Mouse (Mus musculus): ENCODE data around the gene Smap2. TPM values are rescaled to one million over a fixed set of nuclear protein-coding genes. Genes with fewer than 3 reads are reported as not detected.

The Smap2 gene
- total RNA-seq, 1 experiment, result 8.3 TPM

DNA sequence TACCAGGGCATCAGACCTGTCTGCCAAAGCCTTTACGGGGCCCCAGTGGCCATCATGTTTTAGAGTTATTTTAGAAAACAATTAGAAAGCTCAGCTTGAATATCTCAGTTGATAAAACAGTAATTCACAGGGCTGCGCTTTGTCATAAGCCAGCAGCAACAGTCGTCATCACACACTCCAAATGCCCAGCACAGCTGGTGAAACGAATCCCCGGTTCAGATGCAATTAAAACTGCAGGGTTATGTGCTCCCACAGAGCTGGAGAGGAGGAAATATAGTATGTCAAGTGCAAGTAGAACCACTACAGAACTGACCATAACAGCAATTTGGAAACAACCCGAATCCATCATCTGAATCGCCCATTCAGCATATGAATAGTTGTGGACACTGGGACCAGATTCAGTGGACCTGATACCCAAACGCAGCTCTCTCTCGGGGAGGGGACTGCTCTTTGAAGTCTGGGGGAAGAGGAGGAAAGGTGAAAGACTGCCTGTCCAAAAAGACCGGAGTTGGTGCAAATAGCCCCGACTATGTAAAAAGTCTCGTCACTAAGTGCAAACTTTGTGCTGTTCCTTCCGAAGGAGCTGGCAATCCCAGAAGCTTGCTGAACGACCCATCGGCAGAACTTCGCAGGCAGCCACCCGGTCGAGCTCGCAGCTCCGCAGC is 66.2 kb downstream of the Smap2 start:
- H3K4me3 ChIP-seq (ENCODE audit: insufficient read depth in 1 of 2, low read depth in 1 of 2, low read length in 2 of 2, poor library complexity in 1 of 2, severe bottlenecking in 1 of 2), result peak overlapping the region; percentile 78 to 93
- TF ChIP-seq ZC3H11A (IDR thresholded peaks at IDR 0.05; ENCODE audit: borderline replicate concordance, low read depth, low read length) (no peak), MAFK (IDR thresholded peaks at IDR 0.05; ENCODE audit: insufficient read depth, low read depth, low read length) (no peak), HCFC1 (IDR thresholded peaks at IDR 0.05; ENCODE audit: borderline replicate concordance, insufficient read depth, low read length) (no peak), ZNF384 (IDR thresholded peaks at IDR 0.05; ENCODE audit: low read depth, low read length) (no peak), CHD2 (IDR thresholded peaks at IDR 0.05; ENCODE audit: low read depth, low read length) (no peak)
- H3K9me3 ChIP-seq (ENCODE audit: control insufficient read depth, insufficient read depth, low read depth, low read length), result no peaks in the 10 kb centered on the region
- DNase-seq (ENCODE audit: low read depth, low spot score), result peak; percentile 8
- in situ Hi-C loops (cut with MboI; ENCODE audit: low sequenced_read_pairs in 2 of 2, unreplicated experiment in 2 of 2), result no loop called here
- no peaks in the 10 kb centered on the region; the same call in 1 of the 2 replicates for H3K36me3 ChIP-seq (ENCODE audit: control insufficient read depth, insufficient read depth, low read length, poor library complexity, severe bottlenecking)
- no peaks in the 10 kb centered on the region for H3K4me1 ChIP-seq (ENCODE audit: control insufficient read depth in 2 of 2, insufficient read depth in 2 of 2, low read length in 2 of 2, poor library complexity in 1 of 2)
- peak overlapping the region; percentile 74 for H3K9ac ChIP-seq (ENCODE audit: insufficient read depth, low read depth, low read length, poor library complexity, severe bottlenecking)
- no peak overlapping the region for H3K27ac ChIP-seq (ENCODE audit: insufficient read depth, low read depth, low read length, poor library complexity, severe bottlenecking)

DNA sequence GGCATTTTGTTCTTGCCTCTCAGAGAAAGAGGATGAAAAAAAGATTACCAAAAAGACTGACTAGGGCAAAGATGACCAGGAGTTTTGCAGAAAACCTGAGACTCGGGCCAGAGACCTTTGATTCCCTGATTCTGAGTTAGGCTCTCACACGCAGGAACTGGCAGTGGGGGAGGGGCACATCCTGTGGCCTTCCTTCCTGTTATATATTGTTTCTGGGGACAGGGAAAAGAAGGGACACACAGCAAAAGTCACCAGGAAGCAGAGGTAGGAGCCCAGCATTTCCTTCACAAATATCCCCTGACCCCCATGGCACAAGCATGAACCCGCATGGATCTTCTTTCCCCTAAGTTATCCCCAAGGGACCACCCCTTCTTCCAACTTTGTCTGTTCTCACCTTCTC is 68.1 kb downstream of the Smap2 start:
- Histone ChIP-seq H3K9me3 (ENCODE audit: control insufficient read depth, insufficient read depth, low read depth, low read length) (no peaks in the 10 kb centered on the region), H3K4me1 (ENCODE audit: control insufficient read depth in 2 of 2, insufficient read depth in 2 of 2, low read length in 2 of 2, poor library complexity in 1 of 2) (no peaks in the 10 kb centered on the region), H3K9ac (ENCODE audit: insufficient read depth, low read depth, low read length, poor library complexity, severe bottlenecking) (no peak overlapping the region), H3K36me3 (ENCODE audit: control insufficient read depth, insufficient read depth, low read length, poor library complexity, severe bottlenecking) (no peaks in the 10 kb centered on the region; the same call in 1 of the 2 replicates), H3K27ac (ENCODE audit: insufficient read depth, low read depth, low read length, poor library complexity, severe bottlenecking) (no peak overlapping the region), H3K4me3 (ENCODE audit: insufficient read depth in 1 of 2, low read depth in 1 of 2, low read length in 2 of 2, poor library complexity in 1 of 2, severe bottlenecking in 1 of 2) (no peak overlapping the region)
- TF ChIP-seq HCFC1 (IDR thresholded peaks at IDR 0.05; ENCODE audit: borderline replicate concordance, insufficient read depth, low read length), result no peak
- TF ChIP-seq CHD2 (IDR thresholded peaks at IDR 0.05; ENCODE audit: low read depth, low read length), result no peak
- TF ChIP-seq MAFK (IDR thresholded peaks at IDR 0.05; ENCODE audit: insufficient read depth, low read depth, low read length), result no peak
- TF ChIP-seq ZC3H11A (IDR thresholded peaks at IDR 0.05; ENCODE audit: borderline replicate concordance, low read depth, low read length), result no peak
- no peak for TF ChIP-seq ZNF384 (IDR thresholded peaks at IDR 0.05; ENCODE audit: low read depth, low read length)
- in situ Hi-C loops (cut with MboI; ENCODE audit: low sequenced_read_pairs in 2 of 2, unreplicated experiment in 2 of 2), result no loop called here
- no peak for DNase-seq (ENCODE audit: low read depth, low spot score)

DNA sequence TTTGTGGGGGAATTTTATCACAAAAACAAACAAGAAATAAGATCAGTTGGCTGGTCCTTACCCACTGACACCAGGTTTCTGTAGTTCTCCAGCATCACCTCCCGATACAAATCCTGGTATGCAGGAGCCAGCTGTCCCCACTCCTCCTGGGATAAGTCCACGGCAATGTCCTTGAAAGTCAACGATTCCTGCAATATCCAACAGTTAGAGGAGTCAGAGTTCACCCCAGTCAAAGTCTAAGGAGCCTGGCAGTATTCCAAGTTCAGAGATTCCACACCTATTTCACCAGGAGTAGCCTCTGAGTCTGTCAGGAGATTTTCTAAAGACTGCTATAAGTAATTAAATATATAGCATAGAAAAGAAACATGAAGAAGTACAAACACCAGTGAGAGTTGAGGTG is 82.0 kb downstream of the Smap2 start:
- Histone ChIP-seq H3K27ac (ENCODE audit: insufficient read depth, low read depth, low read length, poor library complexity, severe bottlenecking) (no peak overlapping the region), H3K36me3 (ENCODE audit: control insufficient read depth, insufficient read depth, low read length, poor library complexity, severe bottlenecking) (no peaks in the 10 kb centered on the region; the same call in 1 of the 2 replicates), H3K4me3 (ENCODE audit: insufficient read depth in 1 of 2, low read depth in 1 of 2, low read length in 2 of 2, poor library complexity in 1 of 2, severe bottlenecking in 1 of 2) (no peak overlapping the region), H3K9ac (ENCODE audit: insufficient read depth, low read depth, low read length, poor library complexity, severe bottlenecking) (no peak overlapping the region), H3K9me3 (ENCODE audit: control insufficient read depth, insufficient read depth, low read depth, low read length) (no peaks in the 10 kb centered on the region), H3K4me1 (ENCODE audit: control insufficient read depth in 2 of 2, insufficient read depth in 2 of 2, low read length in 2 of 2, poor library complexity in 1 of 2) (no peaks in the 10 kb centered on the region)
- TF ChIP-seq ZNF384 (IDR thresholded peaks at IDR 0.05; ENCODE audit: low read depth, low read length) (no peak), ZC3H11A (IDR thresholded peaks at IDR 0.05; ENCODE audit: borderline replicate concordance, low read depth, low read length) (no peak), HCFC1 (IDR thresholded peaks at IDR 0.05; ENCODE audit: borderline replicate concordance, insufficient read depth, low read length) (no peak), MAFK (IDR thresholded peaks at IDR 0.05; ENCODE audit: insufficient read depth, low read depth, low read length) (no peak), CHD2 (IDR thresholded peaks at IDR 0.05; ENCODE audit: low read depth, low read length) (no peak)
- DNase-seq (ENCODE audit: low read depth, low spot score), result no peak
- in situ Hi-C loops (cut with MboI; ENCODE audit: low sequenced_read_pairs in 2 of 2, unreplicated experiment in 2 of 2), result no loop called here

DNA sequence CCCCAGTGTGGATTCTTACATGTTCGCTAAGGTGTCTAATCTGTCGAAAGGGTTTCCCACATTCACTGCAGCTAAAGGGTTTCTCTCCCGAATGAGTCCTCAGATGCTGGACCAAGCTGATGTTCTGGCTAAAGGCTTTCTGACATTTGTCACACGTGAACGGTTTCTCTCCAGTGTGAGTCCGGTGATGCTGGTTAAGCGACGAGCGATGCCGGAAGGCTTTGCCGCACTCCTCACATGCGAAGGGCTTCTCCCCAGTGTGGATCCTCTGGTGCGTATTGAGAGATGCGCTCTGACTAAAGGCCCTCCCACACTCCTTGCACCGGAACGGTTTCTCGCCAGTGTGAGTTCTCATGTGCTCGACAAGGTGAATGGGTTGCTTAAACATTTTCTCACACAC is 86.3 kb downstream of the Smap2 start:
- Histone ChIP-seq H3K27ac (ENCODE audit: insufficient read depth, low read depth, low read length, poor library complexity, severe bottlenecking) (no peak overlapping the region), H3K9ac (ENCODE audit: insufficient read depth, low read depth, low read length, poor library complexity, severe bottlenecking) (no peak overlapping the region), H3K36me3 (ENCODE audit: control insufficient read depth, insufficient read depth, low read length, poor library complexity, severe bottlenecking) (no peaks in the 10 kb centered on the region; the same call in 1 of the 2 replicates), H3K4me1 (ENCODE audit: control insufficient read depth in 2 of 2, insufficient read depth in 2 of 2, low read length in 2 of 2, poor library complexity in 1 of 2) (no peaks in the 10 kb centered on the region), H3K4me3 (ENCODE audit: insufficient read depth in 1 of 2, low read depth in 1 of 2, low read length in 2 of 2, poor library complexity in 1 of 2, severe bottlenecking in 1 of 2) (no peak overlapping the region), H3K9me3 (ENCODE audit: control insufficient read depth, insufficient read depth, low read depth, low read length) (no peaks in the 10 kb centered on the region)
- TF ChIP-seq ZNF384 (IDR thresholded peaks at IDR 0.05; ENCODE audit: low read depth, low read length) (no peak), ZC3H11A (IDR thresholded peaks at IDR 0.05; ENCODE audit: borderline replicate concordance, low read depth, low read length) (no peak), HCFC1 (IDR thresholded peaks at IDR 0.05; ENCODE audit: borderline replicate concordance, insufficient read depth, low read length) (no peak), MAFK (IDR thresholded peaks at IDR 0.05; ENCODE audit: insufficient read depth, low read depth, low read length) (no peak), CHD2 (IDR thresholded peaks at IDR 0.05; ENCODE audit: low read depth, low read length) (no peak)
- DNase-seq (ENCODE audit: low read depth, low spot score), result no peak
- in situ Hi-C loops (cut with MboI; ENCODE audit: low sequenced_read_pairs in 2 of 2, unreplicated experiment in 2 of 2), result no loop called here
